Mouse (Mus musculus) hindbrain, embryonic 10.5 days (tissue): ENCODE measurements around the gene Btbd35f30. TPM values are rescaled to one million over a fixed set of nuclear protein-coding genes. Genes with fewer than 3 reads are reported as not detected.
"Not testable (repeated sequence)": the region's sequence is repeated elsewhere in the genome, so short reads cannot be mapped to it uniquely, and the experiment has no call there.

Experiments
- DNase-seq: peaks from one replicate; pipeline ENCODE4 v3.0.0-alpha.2; 2017; ENCODE audit warnings: low spot score
- H3K27ac ChIP-seq: fragments of 300-500 bp; sonication (generic); 2 replicates; pipeline ENCODE4 v1.5.1; 2016; ENCODE audit warnings: mild to moderate bottlenecking, moderate library complexity
- H3K27me3 ChIP-seq: fragments of 300-500 bp; sonication (generic); 2 replicates; pipeline ENCODE4 v1.6.1; 2016; ENCODE audit warnings: mild to moderate bottlenecking; ENCODE audit not compliant: poor library complexity, insufficient read depth, severe bottlenecking
- H3K36me3 ChIP-seq: fragments of 300-500 bp; sonication (generic); 2 replicates; pipeline ENCODE4 v1.6.1; 2016; ENCODE audit warnings: mild to moderate bottlenecking, moderate library complexity
- H3K4me1 ChIP-seq: fragments of 300-500 bp; sonication (generic); replicated peaks from 2 replicates; pipeline ENCODE4 v1.6.1; 2016; ENCODE audit warnings: mild to moderate bottlenecking
- H3K4me3 ChIP-seq: fragments of 300-500 bp; sonication (generic); 2 replicates; pipeline ENCODE4 v1.5.1; 2016; ENCODE audit warnings: mild to moderate bottlenecking, moderate library complexity
- H3K9me3 ChIP-seq: fragments of 300-500 bp; sonication (generic); 2 replicates; pipeline ENCODE4 v1.6.1; 2016; ENCODE audit warnings: mild to moderate bottlenecking, moderate library complexity
- WGBS: fragments of 180-500 bp; shearing (Covaris S2); methylation state at CpG from one replicate; pipeline ENCODE4 v1.1.7; 2016; 5-methylcytosine and 5-hydroxymethylcytosine counted together
- polyA plus RNA-seq: library from polyadenylated mRNA; unstranded; fragments of >200 nt; fragmentation: Nextera tagmentation; extraction: Ambion mirVana; gene quantifications from 2 replicates; pipeline ENCODE4 v1.2.1, GENCODE M21; 2016

The Btbd35f30 gene
- not detected in 2 replicates for polyA plus RNA-seq

- H3K27me3 ChIP-seq, H3K4me3 ChIP-seq, H3K4me1 ChIP-seq, H3K36me3 ChIP-seq, DNase-seq, H3K27ac ChIP-seq, H3K9me3 ChIP-seq: not testable (repeated sequence)
- WGBS: no CpG with 5 or more reads among the region's 4 CpGs
These were observed at the start of gene Btbd35f30 for GRCm38 (mm10) chrX:32894325-32894724. Gene Btbd35f30 (plus strand): TSS chrX:32894625.

- H3K27me3 ChIP-seq, H3K36me3 ChIP-seq, H3K4me3 ChIP-seq, H3K27ac ChIP-seq, DNase-seq, H3K4me1 ChIP-seq, H3K9me3 ChIP-seq: not testable (repeated sequence)
- WGBS: no CpG with 5 or more reads among the region's 1 CpGs
These were observed 47.0 kb downstream of the Btbd35f30 start, which contains the start of gene Gm21789 for GRCm38 (mm10) chrX:32941468-32941867. Gene Gm21789 (plus strand): TSS chrX:32941768.

Other genes with a start within 250 kb of the Btbd35f30 start
- not detected in 2 replicates for gene Gm5926, start 243.9 kb upstream of the Btbd35f30 start, polyA plus RNA-seq
- not detected in 2 replicates for gene Btbd35f21, start 168.5 kb upstream of the Btbd35f30 start, polyA plus RNA-seq
- gene Gm21789, start 47.1 kb downstream of the Btbd35f30 start, polyA plus RNA-seq: not detected in 2 replicates
- gene Btbd35f5, start 79.3 kb downstream of the Btbd35f30 start, polyA plus RNA-seq: not detected in 2 replicates